Mouse (Mus musculus) testis, adult 2 months (tissue): ENCODE measurements around the gene Snd1.

Experiments used
- CTCF ChIP-seq: fragments of 200-500 bp; IDR thresholded peaks from 2 replicates; pipeline ENCODE4 v1.5.1; 2012; ENCODE audit warnings: low read depth, mild to moderate bottlenecking, inconsistent platforms, low read length, moderate library complexity; ENCODE audit not compliant: control insufficient read depth, insufficient read depth, insufficient replicate concordance
- POLR2A ChIP-seq: fragments of 200-500 bp; IDR thresholded peaks from 2 replicates; pipeline ENCODE4 v1.6.1; 2012; ENCODE audit warnings: low read depth, mild to moderate bottlenecking, inconsistent platforms, low read length, moderate library complexity; ENCODE audit not compliant: control insufficient read depth

GRCm38 (mm10) chr6:28905301-28905700 lies 430.4 kb downstream of the Snd1 start:
- TF ChIP-seq CTCF (no peak), POLR2A (no peak)
